Mouse (Mus musculus): ENCODE measurements around the gene Fam189a1.
A peak's percentile ranks its signal among the peaks of the same experiment; 100 is the strongest.

The Fam189a1 gene

DNA sequence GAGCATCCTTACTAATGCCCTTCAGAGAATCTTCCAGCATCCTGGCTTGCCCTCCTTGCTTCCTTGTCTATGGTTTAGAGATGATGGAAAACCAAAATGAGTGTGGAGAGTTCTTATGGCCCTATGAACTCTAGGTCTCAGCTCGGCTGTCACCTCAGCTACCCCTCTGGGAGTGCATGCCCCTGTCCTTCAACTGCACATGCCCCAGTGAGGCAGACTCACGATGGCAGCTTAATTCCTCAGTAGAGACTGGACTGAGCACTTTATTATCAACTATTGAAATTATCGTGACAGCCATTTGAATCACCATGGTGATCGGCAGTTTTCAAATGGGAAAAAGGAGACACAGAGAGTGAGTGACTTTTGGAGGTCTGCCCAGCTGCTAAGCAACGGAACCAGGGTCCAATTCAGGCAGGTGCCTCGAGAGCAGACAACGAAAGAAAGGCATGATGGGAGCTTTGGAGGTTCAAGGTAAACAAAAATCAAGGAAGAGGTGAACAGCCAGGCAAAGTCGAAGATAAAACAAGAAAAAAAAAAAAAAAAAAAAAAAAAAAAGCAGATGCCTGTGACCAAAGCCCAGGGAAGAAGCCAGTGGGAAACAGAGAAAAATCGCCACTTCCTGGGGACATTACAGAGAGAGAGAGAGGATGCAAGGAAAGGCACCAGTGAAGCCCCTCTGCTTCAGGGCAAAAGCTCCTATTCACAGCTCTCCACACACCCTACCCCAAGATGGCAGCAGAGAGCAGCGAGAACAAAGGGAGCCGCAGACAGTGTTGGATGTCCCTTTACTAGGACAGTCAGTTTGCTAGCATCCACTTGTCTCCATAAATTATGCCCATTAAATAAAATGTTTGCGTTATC, 206.2 kb downstream of the Fam189a1 start:
- peak in 1 of 2 experiments; percentile 72 for DNase-seq (ENCODE audit: low spot score in 2 of 2)

DNA sequence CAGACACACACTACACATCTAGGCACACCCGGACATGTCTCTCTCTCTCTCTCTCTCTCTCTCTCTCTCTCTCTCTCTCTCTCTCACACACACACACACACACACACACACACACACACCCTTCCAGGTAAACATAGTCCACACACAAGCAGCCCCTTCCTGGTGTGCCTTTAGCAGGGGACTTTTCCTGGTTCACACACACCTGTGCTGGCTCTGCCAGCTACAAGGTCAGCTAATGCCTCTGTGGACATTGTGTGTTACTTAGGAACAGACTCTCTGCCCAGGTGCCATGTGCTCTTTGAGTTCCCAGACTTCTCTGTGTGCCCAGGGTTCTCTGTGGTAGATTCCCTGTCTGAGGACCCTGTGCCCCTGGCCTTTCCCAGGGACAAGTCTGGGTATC, 206.9 kb downstream of the Fam189a1 start:
- DNase-seq (ENCODE audit: low spot score in 2 of 2): no peak

DNA sequence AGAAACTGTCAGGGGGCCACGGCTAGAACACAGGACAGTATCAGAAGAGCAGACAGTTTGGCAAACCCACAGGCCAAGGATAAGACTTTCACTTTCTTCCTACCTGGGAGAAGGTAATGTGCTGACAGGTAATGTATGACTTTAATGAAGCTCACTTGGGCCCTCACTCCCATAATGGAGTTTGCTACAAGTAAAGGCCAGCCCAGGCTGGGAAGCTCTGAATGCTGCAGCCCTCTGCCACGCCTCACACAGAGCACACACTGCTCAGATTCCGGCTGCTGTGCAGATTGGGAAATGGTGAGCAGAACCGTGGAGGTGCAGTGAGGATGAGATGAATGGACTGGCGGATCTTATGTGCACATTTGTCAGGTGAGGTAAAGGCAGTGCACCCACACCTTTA, 211.7 kb downstream of the Fam189a1 start:
- no peak for DNase-seq (ENCODE audit: low spot score in 2 of 2)

DNA sequence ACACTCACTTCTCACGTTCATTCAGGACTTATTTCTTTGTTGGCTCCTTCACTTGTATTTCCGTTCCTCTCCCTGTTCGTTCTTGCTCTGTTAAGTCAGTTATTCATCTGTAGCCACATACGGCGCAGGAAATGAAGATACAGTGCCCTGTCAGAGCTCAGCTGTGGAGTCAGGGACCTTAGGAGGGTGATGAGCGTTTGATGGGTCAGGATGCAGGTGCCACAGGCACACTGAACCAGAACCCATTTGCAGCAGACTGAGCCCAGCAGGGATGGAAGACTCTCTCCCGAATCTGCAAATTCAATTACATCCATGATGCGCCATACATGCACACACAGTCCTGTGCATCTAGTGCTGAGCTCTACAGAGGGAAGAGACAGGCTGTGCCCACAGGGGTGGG, 212.2 kb downstream of the Fam189a1 start:
- DNase-seq (ENCODE audit: low spot score in 2 of 2): no peak

DNA sequence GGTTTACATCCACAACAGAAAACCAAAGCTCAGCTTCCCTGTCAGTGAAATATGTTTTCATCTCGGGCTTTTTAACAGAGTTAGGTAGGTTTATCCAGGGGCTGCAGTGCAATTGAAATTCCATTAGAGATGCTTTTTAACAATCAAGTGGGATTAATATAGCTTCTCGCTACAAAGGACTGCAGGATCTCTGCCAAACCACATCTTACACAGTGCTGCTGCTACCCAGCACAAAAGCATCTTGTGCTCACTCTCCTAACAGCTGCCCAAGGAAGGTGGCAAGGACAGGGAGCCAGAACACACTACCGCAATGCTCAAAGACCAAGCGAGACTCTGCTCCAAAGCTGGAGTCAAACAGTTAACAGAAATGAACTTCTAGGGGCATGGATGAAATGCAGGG, 219.4 kb downstream of the Fam189a1 start:
- no peak for DNase-seq (ENCODE audit: low spot score in 2 of 2)

DNA sequence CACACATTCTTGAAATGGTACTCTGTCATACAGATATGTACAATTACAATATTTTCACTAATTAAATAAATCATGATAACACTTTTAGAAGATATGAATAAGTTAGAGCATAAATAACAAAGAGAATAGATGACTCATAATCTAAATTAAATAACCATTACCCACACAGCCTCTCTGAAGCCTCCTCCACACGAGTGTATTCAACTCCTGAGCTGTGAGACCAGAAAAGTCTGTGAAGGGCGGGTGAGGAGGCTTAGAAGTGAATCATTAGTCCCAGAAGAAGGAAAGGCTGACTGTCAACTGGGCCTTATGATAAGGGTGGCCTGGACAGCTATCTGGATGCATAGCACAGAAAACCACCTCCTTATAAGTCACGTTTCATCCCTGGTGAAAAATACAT, 222.3 kb downstream of the Fam189a1 start:
- DNase-seq (ENCODE audit: low spot score in 2 of 2): no peak

DNA sequence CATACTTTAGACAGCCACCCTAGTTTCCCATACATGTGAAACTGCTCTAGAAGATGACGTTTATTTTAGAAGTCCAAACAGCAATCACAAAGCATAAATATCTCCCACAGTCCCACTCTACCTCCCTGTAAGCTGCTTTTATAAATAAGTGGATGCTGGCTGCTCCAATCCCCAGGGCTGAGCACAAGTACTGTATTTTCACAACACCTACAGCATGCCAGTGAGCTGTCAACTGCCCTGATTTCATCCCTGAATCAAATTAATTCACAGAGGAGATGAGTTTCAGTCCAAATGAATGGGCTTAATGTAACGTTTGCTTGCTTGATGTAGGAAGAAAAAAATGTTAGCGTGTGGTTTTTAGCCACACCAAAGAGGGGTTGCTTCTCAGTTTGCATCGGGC, 225.4 kb downstream of the Fam189a1 start:
- DNase-seq (ENCODE audit: low spot score in 2 of 2): peak in 1 of 2 experiments; percentile 17

DNA sequence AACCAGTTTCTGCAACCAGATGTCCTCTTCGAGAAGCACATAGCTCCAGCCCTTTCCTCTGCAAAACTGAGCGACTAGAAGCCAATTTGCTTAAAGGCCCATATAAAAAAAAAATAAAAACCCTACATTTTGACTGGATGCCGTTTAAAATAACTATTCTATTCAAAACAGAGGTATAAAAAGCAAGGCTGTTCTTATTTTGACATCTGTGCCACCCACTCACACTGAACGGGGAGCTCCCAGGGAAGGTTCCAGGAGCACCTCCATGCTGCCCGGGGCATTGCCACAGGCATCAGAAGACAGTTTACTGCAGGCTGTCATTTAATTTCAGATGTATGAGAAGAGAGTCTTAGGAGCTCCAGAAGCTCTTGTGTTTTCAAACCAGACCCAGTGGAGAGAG, 232.5 kb downstream of the Fam189a1 start:
- DNase-seq (ENCODE audit: low spot score in 2 of 2): peak; percentile 33 to 37

DNA sequence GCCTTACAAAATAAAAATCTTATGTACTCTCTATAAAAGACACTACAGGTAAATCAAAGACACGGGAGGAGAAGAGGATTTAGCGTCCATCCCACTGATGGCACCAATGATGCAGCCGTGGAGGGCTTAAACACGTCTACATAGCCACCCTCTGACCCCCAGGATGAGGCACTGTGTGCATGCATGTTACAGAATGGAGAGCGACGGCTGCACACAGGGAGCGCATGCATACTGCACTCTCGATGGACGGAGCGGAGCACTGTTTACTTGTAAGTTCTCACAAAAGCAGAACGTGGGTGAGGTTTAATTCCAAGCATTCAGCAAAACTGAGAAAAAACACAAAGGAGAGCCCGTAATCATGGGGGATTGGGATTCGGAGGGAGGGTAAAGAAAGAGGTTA, 235.2 kb downstream of the Fam189a1 start:
- no peak for DNase-seq (ENCODE audit: low spot score in 2 of 2)

DNA sequence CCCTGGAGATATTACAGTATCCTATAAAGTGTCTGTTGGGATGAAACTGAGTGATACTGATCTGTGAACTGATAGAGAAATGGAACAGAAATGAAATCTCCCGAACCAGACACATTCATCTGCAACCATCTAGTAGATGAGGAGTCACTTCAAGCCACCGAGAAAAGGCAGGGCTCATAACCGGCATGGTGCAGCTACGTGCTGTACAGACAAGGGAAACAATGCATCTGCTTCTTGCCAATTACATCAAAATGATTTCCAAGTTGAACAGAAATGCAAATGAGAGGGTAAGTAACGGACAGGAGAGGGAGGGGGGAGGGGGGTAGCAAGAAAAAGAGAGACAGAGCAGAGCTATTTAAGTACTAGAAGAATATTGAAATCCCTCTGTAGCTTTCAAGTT, 235.6 kb downstream of the Fam189a1 start:
- no peak for DNase-seq (ENCODE audit: low spot score in 2 of 2)

DNA sequence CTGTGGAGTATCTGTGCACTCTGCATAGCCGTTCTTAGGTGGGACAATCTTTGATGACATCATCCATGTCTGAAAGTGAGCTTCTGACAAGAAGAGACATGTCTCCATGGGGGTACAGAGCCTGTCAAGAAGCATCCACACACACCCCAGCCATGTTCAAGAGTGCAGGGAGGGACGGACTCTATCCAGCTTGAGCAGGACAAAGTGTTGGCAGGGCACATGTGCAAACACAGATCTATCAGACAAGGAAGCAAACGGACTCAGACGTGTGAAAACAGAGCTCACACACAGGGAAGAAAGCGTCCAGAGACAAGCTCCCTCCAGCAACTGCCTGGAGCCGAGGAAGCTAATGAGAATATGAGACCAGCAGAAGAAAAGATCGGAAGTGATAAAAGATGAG, 239.7 kb downstream of the Fam189a1 start:
- no peak for DNase-seq (ENCODE audit: low spot score in 2 of 2)

DNA sequence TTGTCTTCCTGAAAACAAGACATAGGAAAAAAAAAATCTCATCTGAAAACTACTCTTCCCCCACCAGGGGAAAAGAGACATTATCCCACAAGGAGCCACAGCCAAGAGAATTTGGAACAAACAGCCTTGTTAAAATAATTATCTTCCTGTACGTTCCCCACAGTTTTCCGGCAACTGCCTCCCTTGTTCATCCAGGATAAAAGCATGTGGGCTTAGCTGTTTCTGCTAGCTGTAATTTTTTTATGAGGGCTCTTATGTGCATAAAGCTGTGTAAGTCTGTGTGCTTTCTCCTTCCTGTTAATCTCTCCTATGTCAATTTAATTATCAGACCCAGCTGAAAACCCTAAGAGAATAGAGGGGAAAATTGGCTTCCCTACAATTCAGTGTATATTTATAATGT, 241.2 kb downstream of the Fam189a1 start:
- DNase-seq (ENCODE audit: low spot score in 2 of 2): no peak

DNA sequence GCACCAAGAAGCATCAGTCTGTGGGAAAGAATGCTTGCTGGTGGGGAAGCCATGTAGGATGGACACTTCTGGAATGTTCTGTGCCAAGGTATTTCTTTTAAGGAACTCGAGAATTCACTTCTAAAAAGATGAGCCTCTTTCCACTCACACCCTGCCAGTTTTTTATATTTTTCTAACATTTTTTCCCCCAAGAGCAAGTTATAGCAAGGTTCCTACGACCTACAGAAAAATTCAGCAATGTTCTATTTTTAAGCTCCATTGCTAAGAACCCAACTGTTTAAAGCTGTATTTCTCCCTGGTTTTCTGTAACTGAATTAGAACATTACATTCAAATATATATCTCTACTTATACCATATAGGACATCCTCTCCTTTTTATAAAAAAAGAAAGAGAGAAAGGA, 244.4 kb downstream of the Fam189a1 start:
- DNase-seq (ENCODE audit: low spot score in 2 of 2): no peak

DNA sequence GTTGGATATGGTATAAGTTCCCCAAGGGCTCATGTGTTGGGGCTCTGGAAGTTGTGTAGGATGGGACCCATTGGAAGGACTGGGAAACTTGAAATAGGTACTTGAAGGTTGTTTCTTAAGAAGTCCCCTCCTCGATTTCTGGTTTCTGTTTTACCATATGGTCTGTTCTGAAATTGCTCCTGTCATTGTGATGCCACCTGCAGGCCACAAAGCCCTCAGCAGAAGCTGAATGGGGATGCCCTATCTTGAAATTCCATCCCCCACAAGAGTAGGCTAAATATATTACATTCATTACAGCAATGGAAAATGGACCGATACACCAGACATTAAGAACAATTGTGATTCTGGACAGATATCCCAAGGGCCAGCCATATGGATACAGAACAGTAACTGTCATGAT, 246.2 kb downstream of the Fam189a1 start:
- no peak for DNase-seq (ENCODE audit: low spot score in 2 of 2)

DNA sequence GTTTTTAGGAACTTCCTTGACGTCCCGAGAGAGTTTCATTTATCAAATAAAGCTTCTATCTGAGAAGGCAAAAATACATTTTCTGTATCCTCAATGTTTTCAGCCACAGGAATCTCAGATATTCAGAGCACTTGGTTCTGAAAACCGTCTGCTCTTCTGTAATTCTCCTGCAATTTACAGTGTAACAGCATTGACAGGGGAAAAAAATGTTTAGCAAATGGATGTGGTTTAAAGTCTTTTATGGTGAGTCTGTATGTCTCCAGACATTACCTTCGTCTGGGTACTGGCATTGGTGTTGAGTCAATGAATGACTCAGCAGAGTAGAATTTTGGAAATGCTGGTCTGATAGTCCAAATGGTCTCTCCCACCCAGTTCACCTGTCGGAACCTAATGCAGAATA, 249.4 kb downstream of the Fam189a1 start:
- DNase-seq (ENCODE audit: low spot score in 2 of 2): no peak

DNA sequence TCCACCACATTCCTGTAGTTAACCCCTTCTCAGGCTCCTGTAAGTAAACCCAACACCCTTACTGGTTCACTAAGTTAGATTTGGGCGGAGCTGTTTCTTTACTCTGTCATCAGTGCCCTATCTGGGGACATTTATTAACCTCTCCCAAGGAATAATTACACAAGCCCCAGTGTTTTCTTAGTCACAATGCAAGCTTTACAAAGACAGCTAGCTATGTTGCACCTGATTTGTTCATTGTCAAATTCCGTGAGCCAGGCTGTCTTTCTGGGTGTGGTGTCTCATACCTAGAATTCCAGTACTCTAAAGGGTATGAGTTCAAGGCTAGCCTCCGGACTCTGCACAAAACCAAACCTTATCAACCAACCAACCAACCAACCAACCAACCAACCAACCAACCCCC, 250.9 kb downstream of the Fam189a1 start:
- no peak for DNase-seq (ENCODE audit: low spot score in 2 of 2)

DNA sequence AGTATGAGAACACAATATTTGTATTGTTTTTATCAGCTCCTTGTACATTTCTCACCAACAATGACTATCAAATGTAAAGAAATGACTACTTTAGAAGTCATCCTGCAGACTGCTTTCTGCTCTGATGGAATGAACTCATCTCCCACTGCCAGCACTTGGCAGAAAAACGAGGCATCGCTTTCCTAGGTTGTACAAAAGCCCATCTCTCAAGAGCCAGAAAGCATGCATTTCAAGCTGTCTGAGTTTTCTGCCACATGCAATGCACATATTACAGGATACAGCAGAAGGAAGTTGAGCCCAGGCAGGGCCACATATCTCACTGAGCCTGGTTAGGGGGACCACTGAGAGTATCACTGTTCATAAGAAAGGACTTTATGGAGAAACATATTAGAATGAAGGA, 256.1 kb downstream of the Fam189a1 start:
- no peak for DNase-seq (ENCODE audit: low spot score in 2 of 2)

DNA sequence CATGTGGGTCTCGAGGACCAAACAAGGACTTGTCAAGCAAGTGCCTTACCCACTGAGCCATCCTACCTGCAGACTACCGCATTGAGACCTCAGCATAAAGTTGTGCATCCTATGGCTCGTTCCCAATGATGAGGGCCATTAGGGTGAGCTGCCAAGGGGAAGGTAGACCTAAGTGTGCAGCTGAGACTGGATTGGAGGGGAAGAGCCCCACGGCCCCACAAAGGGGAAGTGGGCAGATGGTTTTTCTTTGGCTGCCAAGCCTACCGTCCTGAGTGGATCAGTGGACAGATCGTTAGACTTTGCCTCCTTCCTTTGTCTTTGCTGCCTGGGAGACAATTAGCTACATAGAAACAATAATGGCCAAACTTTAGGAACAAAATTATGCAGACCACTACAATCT, 259.8 kb downstream of the Fam189a1 start:
- DNase-seq (ENCODE audit: low spot score in 2 of 2): no peak

DNA sequence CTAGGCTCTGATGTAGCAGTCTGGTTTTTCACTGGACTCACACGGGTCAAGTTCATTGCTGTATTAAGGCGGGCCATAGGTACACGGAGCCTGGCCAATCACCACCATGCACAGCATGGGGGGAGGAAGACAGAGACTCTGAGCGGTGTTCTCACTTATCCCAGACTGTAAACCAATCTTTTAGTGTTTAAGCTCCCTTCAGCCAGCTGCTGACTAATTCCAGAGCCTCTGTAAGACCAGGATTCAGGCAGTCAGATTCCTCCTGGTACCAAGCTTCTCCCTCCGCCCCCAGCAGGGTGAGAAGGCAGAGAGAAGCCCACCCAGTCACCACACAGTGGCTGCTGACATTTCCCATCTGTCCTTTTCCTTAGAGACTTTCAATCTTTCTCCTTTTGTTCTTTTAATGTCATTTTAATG, 260.7 kb downstream of the Fam189a1 start:
- DNase-seq (ENCODE audit: low spot score in 2 of 2): no peak

DNA sequence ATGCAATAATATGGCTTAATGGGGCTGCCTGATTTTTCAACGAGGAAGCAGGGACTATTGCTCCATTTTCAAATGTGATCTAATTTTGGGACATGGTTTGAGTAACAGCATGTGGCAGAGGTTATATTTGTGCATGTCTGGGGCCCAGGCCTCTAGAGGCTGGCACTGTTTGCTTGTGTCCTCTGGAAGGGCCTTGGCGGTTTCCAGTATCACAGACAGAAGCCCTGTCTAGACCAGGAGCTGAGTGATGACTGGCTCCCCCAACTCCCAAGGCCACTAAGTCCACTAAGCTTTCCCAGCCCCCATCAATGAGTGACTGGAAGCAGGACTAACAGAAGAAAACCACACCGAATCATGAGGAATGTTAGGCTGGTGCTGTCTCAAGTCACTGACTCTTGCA, 265.2 kb downstream of the Fam189a1 start:
- DNase-seq (ENCODE audit: low spot score in 2 of 2): no peak

DNA sequence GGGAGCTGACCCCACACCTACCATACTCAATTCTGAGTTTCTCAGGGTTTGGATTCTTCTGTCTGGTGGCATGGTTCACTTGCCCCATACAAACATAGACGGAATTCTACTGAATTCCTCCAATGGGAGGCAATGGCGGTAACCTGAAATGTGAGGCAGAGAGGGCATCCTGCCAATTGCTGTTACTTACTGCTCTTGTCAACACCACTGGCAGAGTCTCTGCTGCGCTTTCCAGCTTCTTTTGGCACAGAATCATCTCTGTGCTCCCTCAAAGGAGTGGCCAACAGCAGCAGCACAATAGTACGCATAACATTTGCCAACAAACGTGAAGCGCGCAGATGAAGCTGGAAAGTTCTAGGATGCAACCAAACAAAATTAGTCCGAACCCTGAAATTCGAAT, 266.5 kb downstream of the Fam189a1 start:
- no peak for DNase-seq (ENCODE audit: low spot score in 2 of 2)

DNA sequence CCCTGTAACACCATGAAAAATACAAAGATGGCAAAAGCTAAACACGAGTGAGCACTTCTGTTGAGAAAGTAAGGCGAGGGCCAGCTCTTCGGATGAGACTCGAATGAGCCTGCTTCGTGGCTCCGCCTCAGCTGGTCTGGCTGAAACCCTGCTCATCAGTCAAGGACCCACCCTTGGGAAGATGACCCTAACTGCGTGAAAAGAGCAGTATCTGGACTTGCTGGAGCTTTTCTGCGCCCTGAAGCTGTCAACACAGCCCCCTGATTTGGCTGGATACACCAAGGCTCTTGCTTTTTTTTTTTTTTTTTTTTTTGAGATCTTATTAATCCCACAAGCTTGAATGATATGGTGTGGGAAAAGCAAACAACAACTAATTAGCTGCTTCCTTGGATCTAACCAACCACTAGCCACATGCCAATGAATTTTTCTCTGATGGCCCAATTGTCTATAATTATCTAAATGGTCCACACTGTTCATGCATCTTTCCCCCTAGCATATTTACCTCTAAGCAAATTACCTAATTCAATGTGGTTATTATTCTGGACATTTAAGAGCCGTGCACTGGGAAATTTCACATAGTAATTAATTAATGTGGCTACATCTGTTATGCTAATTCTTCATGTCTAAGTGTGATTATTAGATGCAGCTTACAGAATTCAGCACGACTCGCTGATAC, 272.0 kb downstream of the Fam189a1 start:
- DNase-seq (ENCODE audit: low spot score in 2 of 2): no peak

DNA sequence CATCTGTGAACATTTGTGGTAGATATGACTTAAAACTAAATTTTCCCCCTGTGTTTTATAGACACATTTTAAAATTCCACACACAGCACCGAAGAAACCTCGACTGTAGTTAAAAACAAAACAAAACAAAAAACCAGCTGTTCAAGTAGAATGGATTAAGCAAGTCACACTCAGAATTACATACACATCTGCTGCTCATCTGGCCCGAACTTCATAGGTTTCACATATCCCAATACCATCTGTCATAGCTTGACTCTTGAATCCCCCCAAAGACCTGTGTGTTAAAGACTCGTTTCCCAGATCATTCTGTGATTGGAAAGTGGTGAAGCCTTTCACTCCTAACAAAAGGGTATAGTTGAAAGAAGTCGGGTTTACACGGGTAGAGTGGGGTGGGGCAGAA, 274.1 kb downstream of the Fam189a1 start:
- no peak for DNase-seq (ENCODE audit: low spot score in 2 of 2)
